Mouse (Mus musculus): ENCODE measurements around the gene Kcnq2. TPM values are rescaled to one million over a fixed set of nuclear protein-coding genes. Genes with fewer than 3 reads are reported as not detected.

Gene Kcnq2
- total and polyA plus RNA-seq, 3 experiments = 0.05 to 0.23 TPM; not detected in 1

DNA sequence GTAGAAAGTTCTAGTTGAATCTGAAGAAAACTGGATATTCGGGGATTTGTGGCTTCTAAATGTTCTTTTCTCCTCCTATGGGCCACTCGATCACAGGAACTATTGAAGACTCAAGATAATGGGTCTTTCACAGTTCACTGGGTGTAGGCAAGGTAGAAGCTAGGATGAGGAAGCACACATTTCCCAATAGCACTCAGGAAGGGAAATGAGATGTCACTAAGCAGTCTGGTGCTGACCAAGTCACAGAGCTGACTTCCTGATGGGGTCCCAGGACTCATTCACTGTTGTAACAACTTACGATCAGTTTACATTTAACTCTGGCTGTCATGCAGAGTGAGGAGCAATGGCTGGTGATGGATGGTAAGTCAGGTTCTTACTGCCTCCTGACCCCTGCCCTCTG, 45.0 kb downstream of the Kcnq2 start:
- H3K79me2 ChIP-seq (replicated peaks; ENCODE audit: control insufficient read depth, insufficient read depth, low read length) = no peaks in the 10 kb centered on the region
- no peak overlapping the region for H3K9ac ChIP-seq (ENCODE audit: low read depth, low read length)
- H3K27ac ChIP-seq = no peak overlapping the region
- WGBS = 48% methylated on average over 3 of the region's 3 CpGs
- no peaks in the 10 kb centered on the region for H3K4me1 ChIP-seq (ENCODE audit: control insufficient read depth, insufficient read depth, low read length)
- no peaks in the 10 kb centered on the region for H3K27me3 ChIP-seq (ENCODE audit: control insufficient read depth, insufficient read depth, low read length)
- no peak overlapping the region for H3K4me3 ChIP-seq
- TF ChIP-seq POLR2A (IDR thresholded peaks at IDR 0.05; ENCODE audit: insufficient read depth, low read depth, low read length) (no peak), EP300 (IDR thresholded peaks at IDR 0.05; ENCODE audit: insufficient read depth, low read depth, low read length) (no peak), CTCF (IDR thresholded peaks at IDR 0.05) (no peak)
- no peak for DNase-seq
- intact Hi-C loops (cut with DNase I) = no loop called here
- no peaks in the 10 kb centered on the region for H3K36me3 ChIP-seq (ENCODE audit: control insufficient read depth, insufficient read depth, low read length)

DNA sequence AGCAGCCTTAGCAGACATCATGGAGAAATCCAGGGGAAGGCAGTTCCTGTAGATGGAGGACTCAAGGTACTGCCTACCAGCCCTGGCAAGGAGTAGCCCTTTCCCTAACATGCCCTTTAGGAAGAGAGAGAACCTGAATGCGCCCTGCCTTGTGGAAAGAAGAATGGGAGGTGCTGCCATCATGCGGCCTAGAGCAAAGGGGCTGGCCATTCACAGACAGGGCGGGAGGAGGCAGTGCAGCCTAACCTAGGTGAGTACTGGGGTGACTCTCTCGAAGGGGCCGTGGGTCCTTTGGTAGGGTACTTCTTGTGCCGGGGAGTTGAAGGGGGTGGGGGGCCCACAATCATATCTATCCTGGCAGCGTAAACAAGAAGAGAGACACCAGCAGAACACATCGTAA, 50.1 kb downstream of the Kcnq2 start:
- WGBS = 60% methylated on average over 8 of the region's 8 CpGs
- Histone ChIP-seq H3K36me3 (ENCODE audit: control insufficient read depth, insufficient read depth, low read length) (no peaks in the 10 kb centered on the region), H3K4me3 (no peak overlapping the region), H3K27ac (no peak overlapping the region), H3K79me2 (replicated peaks; ENCODE audit: control insufficient read depth, insufficient read depth, low read length) (no peaks in the 10 kb centered on the region), H3K9ac (ENCODE audit: low read depth, low read length) (no peak overlapping the region), H3K4me1 (ENCODE audit: control insufficient read depth, insufficient read depth, low read length) (no peaks in the 10 kb centered on the region), H3K27me3 (ENCODE audit: control insufficient read depth, insufficient read depth, low read length) (no peaks in the 10 kb centered on the region)
- DNase-seq = no peak
- intact Hi-C loops (cut with DNase I) = no loop called here
- TF ChIP-seq EP300 (IDR thresholded peaks at IDR 0.05; ENCODE audit: insufficient read depth, low read depth, low read length) (no peak), POLR2A (IDR thresholded peaks at IDR 0.05; ENCODE audit: insufficient read depth, low read depth, low read length) (no peak), CTCF (IDR thresholded peaks at IDR 0.05) (no peak)

DNA sequence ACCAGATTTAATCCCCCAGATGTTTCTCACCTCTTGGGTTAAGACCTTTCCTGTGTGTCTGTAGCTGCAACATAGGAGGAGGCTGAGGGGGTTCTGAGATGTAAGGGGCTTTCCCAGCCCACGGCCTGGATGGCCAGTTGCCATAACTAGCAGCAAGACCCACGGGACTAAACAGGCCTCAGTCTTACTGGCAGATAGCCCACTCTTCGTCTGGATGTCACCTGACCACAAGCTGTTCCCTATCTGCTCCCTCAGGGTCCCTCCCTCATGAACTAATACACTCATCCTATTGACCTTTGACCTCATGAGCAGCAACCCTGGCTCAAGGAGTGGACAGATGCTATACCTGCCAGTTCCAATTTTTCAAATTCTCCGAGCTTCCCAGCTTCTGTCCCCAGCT, 51.2 kb downstream of the Kcnq2 start:
- Histone ChIP-seq H3K27ac (no peak overlapping the region), H3K27me3 (ENCODE audit: control insufficient read depth, insufficient read depth, low read length) (no peaks in the 10 kb centered on the region), H3K4me3 (no peak overlapping the region), H3K79me2 (replicated peaks; ENCODE audit: control insufficient read depth, insufficient read depth, low read length) (no peaks in the 10 kb centered on the region), H3K36me3 (ENCODE audit: control insufficient read depth, insufficient read depth, low read length) (no peaks in the 10 kb centered on the region), H3K4me1 (ENCODE audit: control insufficient read depth, insufficient read depth, low read length) (no peaks in the 10 kb centered on the region), H3K9ac (ENCODE audit: low read depth, low read length) (no peak overlapping the region)
- WGBS = 37% methylated on average over 4 of the region's 4 CpGs
- intact Hi-C loops (cut with DNase I) = no loop called here
- no peak for DNase-seq
- no peak for TF ChIP-seq CTCF (IDR thresholded peaks at IDR 0.05)
- no peak for TF ChIP-seq EP300 (IDR thresholded peaks at IDR 0.05; ENCODE audit: insufficient read depth, low read depth, low read length)
- no peak for TF ChIP-seq POLR2A (IDR thresholded peaks at IDR 0.05; ENCODE audit: insufficient read depth, low read depth, low read length)

DNA sequence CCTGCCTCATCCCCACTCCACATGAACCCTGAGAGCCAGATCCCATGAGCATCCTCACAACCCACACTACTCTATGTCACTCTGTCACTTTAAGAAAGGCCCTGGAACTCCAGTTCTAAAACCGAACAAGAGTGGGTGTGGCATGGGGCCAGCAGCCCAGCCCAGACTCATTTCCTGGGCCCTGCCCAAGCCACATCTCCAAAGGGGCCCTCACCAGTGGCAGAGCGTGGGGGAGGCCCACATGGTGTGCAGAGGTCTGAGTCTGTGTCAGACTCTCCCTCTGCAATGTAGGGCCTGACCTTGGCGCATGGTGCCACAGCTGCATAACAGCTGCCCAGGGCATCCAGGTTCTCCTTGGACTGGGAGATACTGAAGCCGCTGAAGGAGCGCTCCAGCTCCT, 54.2 kb downstream of the Kcnq2 start:
- intact Hi-C loops (cut with DNase I) = no loop called here
- TF ChIP-seq POLR2A (IDR thresholded peaks at IDR 0.05; ENCODE audit: insufficient read depth, low read depth, low read length) = no peak
- no peak for TF ChIP-seq EP300 (IDR thresholded peaks at IDR 0.05; ENCODE audit: insufficient read depth, low read depth, low read length)
- no peaks in the 10 kb centered on the region for H3K27me3 ChIP-seq (ENCODE audit: control insufficient read depth, insufficient read depth, low read length)
- no peaks in the 10 kb centered on the region for H3K4me1 ChIP-seq (ENCODE audit: control insufficient read depth, insufficient read depth, low read length)
- H3K27ac ChIP-seq = no peak overlapping the region
- no peak overlapping the region for H3K9ac ChIP-seq (ENCODE audit: low read depth, low read length)
- no peaks in the 10 kb centered on the region for H3K79me2 ChIP-seq (replicated peaks; ENCODE audit: control insufficient read depth, insufficient read depth, low read length)
- no peak overlapping the region for H3K4me3 ChIP-seq
- DNase-seq = peak in 1 of 2 experiments; percentile 9
- 52% methylated on average over 5 of the region's 5 CpGs for WGBS
- no peaks in the 10 kb centered on the region for H3K36me3 ChIP-seq (ENCODE audit: control insufficient read depth, insufficient read depth, low read length)

DNA sequence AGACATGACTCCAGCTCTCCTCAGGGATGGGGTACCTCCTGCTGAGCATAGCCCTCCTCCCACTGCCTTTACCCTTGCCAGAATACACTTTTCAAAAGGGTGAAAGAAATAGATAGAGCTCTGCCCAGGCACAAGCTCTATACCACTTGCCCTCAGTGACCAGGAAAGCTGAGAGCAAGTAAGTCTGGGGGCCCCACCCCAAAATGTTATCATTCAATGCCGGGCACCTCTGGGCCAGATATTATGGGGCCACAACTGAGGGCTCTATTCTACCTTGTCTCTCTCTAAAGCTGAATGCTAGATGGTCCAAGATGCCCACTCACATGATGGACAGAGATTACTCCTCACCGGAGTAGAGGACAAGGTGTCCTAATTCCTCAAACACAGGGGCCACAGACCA, 55.6 kb downstream of the Kcnq2 start:
- TF ChIP-seq POLR2A (IDR thresholded peaks at IDR 0.05; ENCODE audit: insufficient read depth, low read depth, low read length) = no peak
- TF ChIP-seq CTCF (IDR thresholded peaks at IDR 0.05) = no peak
- TF ChIP-seq EP300 (IDR thresholded peaks at IDR 0.05; ENCODE audit: insufficient read depth, low read depth, low read length) = no peak
- no peak overlapping the region for H3K4me3 ChIP-seq
- no peak overlapping the region for H3K9ac ChIP-seq (ENCODE audit: low read depth, low read length)
- no peak for DNase-seq
- no peaks in the 10 kb centered on the region for H3K4me1 ChIP-seq (ENCODE audit: control insufficient read depth, insufficient read depth, low read length)
- no peaks in the 10 kb centered on the region for H3K27me3 ChIP-seq (ENCODE audit: control insufficient read depth, insufficient read depth, low read length)
- intact Hi-C loops (cut with DNase I) = no loop called here
- no peak overlapping the region for H3K27ac ChIP-seq
- no peaks in the 10 kb centered on the region for H3K79me2 ChIP-seq (replicated peaks; ENCODE audit: control insufficient read depth, insufficient read depth, low read length)
- 69% methylated on average over 2 of the region's 2 CpGs for WGBS
- no peaks in the 10 kb centered on the region for H3K36me3 ChIP-seq (ENCODE audit: control insufficient read depth, insufficient read depth, low read length)

DNA sequence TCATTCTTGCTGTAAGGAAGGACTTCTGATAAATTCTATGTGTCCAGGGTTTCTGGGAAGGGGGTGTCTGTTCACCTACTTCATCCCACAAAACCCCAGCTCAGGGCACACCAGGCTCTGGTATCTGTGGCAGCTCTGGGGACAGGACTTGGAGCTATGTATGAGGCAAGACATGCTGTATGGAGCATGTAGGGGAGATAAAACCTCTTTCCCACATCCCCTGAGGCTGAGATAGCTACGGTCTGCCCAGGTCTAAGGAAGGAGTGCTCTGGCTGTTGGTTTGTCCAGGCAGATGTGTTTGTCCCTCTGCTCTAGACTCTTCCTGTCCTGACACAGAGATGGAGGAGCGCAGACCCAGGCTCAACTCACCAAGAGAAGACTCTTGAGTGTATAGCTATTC, 56.2 kb downstream of the Kcnq2 start:
- H3K4me1 ChIP-seq (ENCODE audit: control insufficient read depth, insufficient read depth, low read length) = no peaks in the 10 kb centered on the region
- H3K27ac ChIP-seq = no peak overlapping the region
- H3K4me3 ChIP-seq = no peak overlapping the region
- no peaks in the 10 kb centered on the region for H3K27me3 ChIP-seq (ENCODE audit: control insufficient read depth, insufficient read depth, low read length)
- H3K79me2 ChIP-seq (replicated peaks; ENCODE audit: control insufficient read depth, insufficient read depth, low read length) = no peaks in the 10 kb centered on the region
- WGBS = 75% methylated on average over 2 of the region's 2 CpGs
- H3K9ac ChIP-seq (ENCODE audit: low read depth, low read length) = no peak overlapping the region
- no peak for TF ChIP-seq POLR2A (IDR thresholded peaks at IDR 0.05; ENCODE audit: insufficient read depth, low read depth, low read length)
- no peak for TF ChIP-seq CTCF (IDR thresholded peaks at IDR 0.05)
- TF ChIP-seq EP300 (IDR thresholded peaks at IDR 0.05; ENCODE audit: insufficient read depth, low read depth, low read length) = no peak
- no peak for DNase-seq
- no peaks in the 10 kb centered on the region for H3K36me3 ChIP-seq (ENCODE audit: control insufficient read depth, insufficient read depth, low read length)
- intact Hi-C loops (cut with DNase I) = no loop called here
